Mouse (Mus musculus) CH12.LX (cell line): ENCODE results near the gene Cacnb2. TPM values are rescaled to one million over a fixed set of nuclear protein-coding genes. Genes with fewer than 3 reads are reported as not detected.

Source experiments
- DNase-seq: peaks from one replicate; pipeline ENCODE4 v3.0.0-alpha.2; 2013; ENCODE audit errors: extremely low read depth
- H3K27ac ChIP-seq: 2 replicates; pipeline ENCODE4 v1.5.1; 2012; ENCODE audit warnings: low read depth, mild to moderate bottlenecking, control low read depth, moderate library complexity; ENCODE audit not compliant: insufficient read depth
- H3K27me3 ChIP-seq: replicated peaks from 2 replicates; pipeline ENCODE3; 2012; ENCODE audit warnings: inconsistent platforms
- H3K36me3 ChIP-seq, 2 experiments: replicated peaks in 1 of 2; 2 replicates each; pipeline versions ENCODE3 to v1.6.1; 2012; ENCODE audit warnings: inconsistent platforms in 1 of 2, low read length in 1 of 2, mild to moderate bottlenecking in 1 of 2, mixed read lengths in 1 of 2, moderate library complexity in 1 of 2; ENCODE audit not compliant: control insufficient read depth in 1 of 2, insufficient read depth in 1 of 2
- H3K4me1 ChIP-seq, 2 experiments: 2 replicates each; pipeline ENCODE4 v1.6.1; 2012; ENCODE audit warnings: inconsistent platforms in 1 of 2, moderate library complexity in 1 of 2; ENCODE audit not compliant: insufficient read depth in 2 of 2, control insufficient read depth in 1 of 2
- H3K4me2 ChIP-seq: 2 replicates; pipeline ENCODE4 v1.6.1; 2012; ENCODE audit warnings: low read depth, mild to moderate bottlenecking, control low read depth; ENCODE audit not compliant: poor library complexity, insufficient read depth, severe bottlenecking
- H3K4me3 ChIP-seq, 3 experiments: fragments of 150-350 bp in 1 of 3; sonication (generic) in 1 of 3; replicated peaks in 1 of 3; 2 replicates each; pipeline versions ENCODE3 to v1.5.1; 2011 to 2012; ENCODE audit warnings: low read depth in 2 of 3, low read length in 2 of 3, mild to moderate bottlenecking in 2 of 3, moderate library complexity in 2 of 3, control low read depth in 1 of 3, improper control_type of control experiment in 1 of 3, inconsistent platforms in 1 of 3, mixed read lengths in 1 of 3; ENCODE audit not compliant: poor library complexity in 1 of 3
- H3K79me2 ChIP-seq: replicated peaks from 2 replicates; pipeline ENCODE4 v1.6.1; 2012; ENCODE audit warnings: mild to moderate bottlenecking, moderate library complexity; ENCODE audit not compliant: control insufficient read depth, poor library complexity, insufficient read depth, severe bottlenecking; ENCODE audit errors: extremely low read depth
- H3K9ac ChIP-seq: 2 replicates; pipeline ENCODE4 v1.6.1; 2012; ENCODE audit warnings: low read depth, mild to moderate bottlenecking, control low read depth, moderate library complexity; ENCODE audit not compliant: insufficient read depth
- H3K9me3 ChIP-seq: replicated peaks from 2 replicates; pipeline ENCODE3; 2012; ENCODE audit warnings: low read length, inconsistent platforms, mixed read lengths
- CHD2 ChIP-seq: IDR thresholded peaks from 2 replicates; pipeline ENCODE4 v1.6.1; 2011; ENCODE audit warnings: low read length, improper control_type of control experiment
- EP300 ChIP-seq: IDR thresholded peaks from 2 replicates; pipeline ENCODE4 v1.6.1; 2011; ENCODE audit warnings: low read length, improper control_type of control experiment
- JUN ChIP-seq: IDR thresholded peaks from 2 replicates; pipeline ENCODE4 v1.6.1; 2011; ENCODE audit warnings: low read depth, mild to moderate bottlenecking, low read length, improper control_type of control experiment, moderate library complexity; ENCODE audit not compliant: insufficient read depth
- JUND ChIP-seq: conservative IDR thresholded peaks from 2 replicates; pipeline ENCODE4 v1.6.1; 2011; ENCODE audit warnings: low read depth, low read length, improper control_type of control experiment
- KAT2A ChIP-seq: IDR thresholded peaks from 2 replicates; pipeline ENCODE4 v1.6.1; 2012; ENCODE audit warnings: low read length, improper control_type of control experiment, inconsistent platforms; ENCODE audit not compliant: insufficient replicate concordance
- MAFK ChIP-seq: IDR thresholded peaks from 2 replicates; pipeline ENCODE4 v1.6.1; 2011; ENCODE audit warnings: low read length, improper control_type of control experiment; ENCODE audit not compliant: insufficient replicate concordance
- MAX ChIP-seq: IDR thresholded peaks from 2 replicates; pipeline ENCODE4 v1.6.1; 2011; ENCODE audit warnings: low read length, improper control_type of control experiment
- MEF2A ChIP-seq: IDR thresholded peaks from 2 replicates; pipeline ENCODE4 v1.6.1; 2014; ENCODE audit warnings: low read depth, mild to moderate bottlenecking, inconsistent platforms, low read length, improper control_type of control experiment, borderline replicate concordance
- MXI1 ChIP-seq: IDR thresholded peaks from 2 replicates; pipeline ENCODE4 v1.6.1; 2011; ENCODE audit warnings: mild to moderate bottlenecking, low read depth, low read length, improper control_type of control experiment
- MYC ChIP-seq: IDR thresholded peaks from 2 replicates; pipeline ENCODE4 v1.6.1; 2011; ENCODE audit warnings: low read depth, mild to moderate bottlenecking, improper control_type of control experiment, low read length
- NRF1 ChIP-seq: IDR thresholded peaks from 2 replicates; pipeline ENCODE4 v1.6.1; 2014; ENCODE audit warnings: low read depth, mild to moderate bottlenecking, inconsistent platforms, low read length, improper control_type of control experiment, moderate library complexity
- PAX5 ChIP-seq: IDR thresholded peaks from 2 replicates; pipeline ENCODE4 v1.6.1; 2012; ENCODE audit warnings: low read length, inconsistent platforms, mixed read lengths
- POLR2A ChIP-seq: IDR thresholded peaks from 2 replicates; pipeline ENCODE4 v1.6.1; 2011; ENCODE audit warnings: low read depth, mild to moderate bottlenecking, improper control_type of control experiment, low read length
- RCOR1 ChIP-seq: conservative IDR thresholded peaks from 2 replicates; pipeline ENCODE4 v1.6.1; 2012; ENCODE audit warnings: low read depth, mild to moderate bottlenecking, inconsistent platforms, low read length, improper control_type of control experiment
- TBP ChIP-seq: conservative IDR thresholded peaks from 2 replicates; pipeline ENCODE4 v1.6.1; 2011; ENCODE audit warnings: low read depth, low read length, improper control_type of control experiment
- USF1 ChIP-seq: IDR thresholded peaks from 2 replicates; pipeline ENCODE4 v1.6.1; 2014; ENCODE audit warnings: low read depth, mild to moderate bottlenecking, inconsistent platforms, low read length, improper control_type of control experiment
- USF2 ChIP-seq: conservative IDR thresholded peaks from 2 replicates; pipeline ENCODE4 v1.6.1; 2011; ENCODE audit warnings: low read depth, low read length, improper control_type of control experiment
- ZC3H11A ChIP-seq: IDR thresholded peaks from 2 replicates; pipeline ENCODE4 v1.6.1; 2012; ENCODE audit warnings: low read depth, mild to moderate bottlenecking, inconsistent platforms, low read length, improper control_type of control experiment
- ZMIZ1 ChIP-seq: IDR thresholded peaks from 2 replicates; pipeline ENCODE4 v1.6.1; 2012; ENCODE audit warnings: low read depth, mild to moderate bottlenecking, inconsistent platforms, low read length, improper control_type of control experiment
- dilution Hi-C: fragments of 300-500 bp; cut with MboI; formaldehyde crosslinking; loops from 2 replicates; pipeline ENCODE4 v1.14.3; 2020; ENCODE audit warnings: low sequenced_read_pairs; ENCODE audit not compliant: extremely low pct_unique_long_range_greater_than_20kb, extremely low pct_ligation_motif_present
- in situ Hi-C: fragments of 300-500 bp; cut with MboI; formaldehyde crosslinking; loops from 3 replicates; pipeline ENCODE4 v1.14.3; 2019; ENCODE audit warnings: low sequenced_read_pairs, low pct_ligation_motif_present, low pct_unique_long_range_greater_than_20kb, mixed read lengths
- polyA plus RNA-seq: library from polyadenylated mRNA; unstranded; fragments of >175 nt; gene quantifications from 2 replicates; pipeline ENCODE4 v1.2.1, GENCODE M21; 2012; ENCODE audit warnings: low read depth; ENCODE audit not compliant: insufficient read length
- total RNA-seq, 2 experiments: library from RNA; depleted of rRNA; stranded (reverse); fragments of 300-350 nt in 1 of 2; fragments of >200 nt in 1 of 2; gene quantifications; 2 replicates each; pipeline ENCODE4 v1.2.3; 2012 to 2014

Gene Cacnb2
- total and polyA plus RNA-seq, 3 experiments = 0.42 to 2.8 (median 0.93) TPM

GRCm38 (mm10) chr2:14961493-14961892 is 358.6 kb downstream of the Cacnb2 start:
- no peaks in the 10 kb centered on the region for H3K79me2 ChIP-seq
- in situ Hi-C loops = no loop called here
- no peak for TF ChIP-seq MAX
- TF ChIP-seq, all 38 proteins: peak for 0
- H3K4me3 ChIP-seq = no peak overlapping the region
- no peaks in the 10 kb centered on the region for H3K36me3 ChIP-seq
- H3K27me3 ChIP-seq = no peaks in the 10 kb centered on the region
- H3K9me3 ChIP-seq = no peaks in the 10 kb centered on the region
- no peak overlapping the region for H3K9ac ChIP-seq
- no peak for DNase-seq
- dilution Hi-C loops = no loop called here
- peak overlapping the region; percentile 67 for H3K4me2 ChIP-seq
- H3K4me1 ChIP-seq = peaks cover 0 to 7% of the 10 kb centered on the region in 2 experiments; a peak in 1 of 4 replicates
- H3K27ac ChIP-seq = no peak overlapping the region

- in situ Hi-C loops (no loop called here), dilution Hi-C loops (no loop called here)
- Histone ChIP-seq H3K4me3 (no peak overlapping the region), H3K4me2 (no peak overlapping the region), H3K9ac (no peak overlapping the region), H3K9me3 (no peaks in the 10 kb centered on the region), H3K27me3 (no peaks in the 10 kb centered on the region), H3K27ac (no peak overlapping the region), H3K4me1 (peaks cover 0 to 9% of the 10 kb centered on the region in 2 experiments; a peak in 1 of 4 replicates), H3K79me2 (no peaks in the 10 kb centered on the region), H3K36me3 (peaks cover 0 to 22% of the 10 kb centered on the region in 2 experiments)
- TF ChIP-seq CHD2 = no peak
- TF ChIP-seq MEF2A = no peak
- no peak for TF ChIP-seq PAX5
- TF ChIP-seq JUN = no peak
- no peak for TF ChIP-seq NRF1
- no peak for TF ChIP-seq USF1
- no peak for TF ChIP-seq POLR2A
- TF ChIP-seq EP300 = no peak
- TF ChIP-seq JUND = no peak
- TF ChIP-seq ZMIZ1 = no peak
- no peak for TF ChIP-seq USF2
- TF ChIP-seq TBP = no peak
- no peak for TF ChIP-seq ZC3H11A
- TF ChIP-seq KAT2A = no peak
- TF ChIP-seq MAX = no peak
- TF ChIP-seq MYC = no peak
- no peak for TF ChIP-seq MXI1
- no peak for TF ChIP-seq RCOR1
- TF ChIP-seq MAFK = no peak
- DNase-seq = no peak
These were observed 381.1 kb downstream of the Cacnb2 start for GRCm38 (mm10) chr2:14984029-14984428.
